Mouse (Mus musculus) kidney, postnatal 25 days (tissue): ENCODE data around the gene Gm49398.

ENCODE experiments used
- DNase-seq, 2 experiments: peaks; one replicate each; pipeline ENCODE4 v3.0.0; 2021; ENCODE audit warnings: mixed read lengths in 2 of 2

Gene Gm49398

GRCm38 (mm10) chr13:61288739-61289138, at the start of gene Gm49398:
Gm49398 (minus strand) TSS chr13:61288839.
- DNase-seq: peak in 1 of 2 experiments; percentile 26

- no peak for DNase-seq
Measured at GRCm38 (mm10) chr13:61255258-61255657, 33.4 kb downstream of the Gm49398 start, which contains the start of gene Cts8. Cts8 (minus strand) TSS chr13:61255358.

DNA sequence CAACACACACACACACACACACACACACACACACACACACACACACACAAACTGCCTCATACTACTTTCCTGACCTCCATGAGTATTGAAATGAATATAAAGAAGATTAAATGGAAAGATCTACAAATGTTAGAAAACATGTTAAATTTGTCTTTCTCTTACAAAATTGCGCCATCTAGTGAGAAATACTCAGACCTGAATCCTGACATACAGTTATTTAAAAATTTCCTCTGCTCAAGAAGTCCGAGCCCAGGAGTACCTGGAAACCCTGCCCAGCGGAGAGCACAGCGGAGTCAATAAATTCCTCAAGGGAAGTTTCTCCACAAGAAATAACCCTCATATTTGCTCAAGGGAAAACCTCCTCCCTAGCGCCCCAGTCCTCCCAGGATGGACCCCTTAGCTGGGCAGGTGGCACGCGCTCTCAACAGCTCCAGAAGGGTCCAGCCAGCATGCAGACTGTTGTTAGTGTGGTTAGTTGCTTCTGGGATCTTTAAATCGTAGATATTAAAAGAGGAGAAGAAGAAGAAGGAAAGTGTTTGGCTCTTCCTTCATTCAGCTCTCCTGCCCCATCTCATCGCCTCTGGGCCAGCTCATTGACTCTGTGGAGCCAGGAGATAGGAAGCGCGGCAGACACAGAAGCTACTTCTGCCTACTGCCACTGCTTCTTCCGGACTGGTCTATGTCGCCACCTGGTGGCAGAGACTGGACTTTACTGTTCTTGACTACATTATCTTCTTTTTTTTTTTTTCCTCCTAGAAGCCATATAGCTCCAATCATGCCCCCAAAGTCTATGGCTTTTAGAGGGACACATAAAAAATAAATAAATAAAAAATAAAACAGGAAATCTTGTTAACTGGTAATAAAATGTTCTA, 47.3 kb downstream of the Gm49398 start:
- peak; percentile 58 to 75 for DNase-seq

GRCm38 (mm10) chr13:61203310-61203709, 85.3 kb downstream of the Gm49398 start, which contains the start of gene Cts6:
Cts6 (minus strand) TSS chr13:61203410.
- DNase-seq: no peak
